Mouse (Mus musculus): ENCODE measurements around the gene Vezt. TPM values are rescaled to one million over a fixed set of nuclear protein-coding genes. Genes with fewer than 3 reads are reported as not detected.

Vezt gene
- total RNA-seq, 1 experiment from 2014 or later: 7.4 TPM

DNA sequence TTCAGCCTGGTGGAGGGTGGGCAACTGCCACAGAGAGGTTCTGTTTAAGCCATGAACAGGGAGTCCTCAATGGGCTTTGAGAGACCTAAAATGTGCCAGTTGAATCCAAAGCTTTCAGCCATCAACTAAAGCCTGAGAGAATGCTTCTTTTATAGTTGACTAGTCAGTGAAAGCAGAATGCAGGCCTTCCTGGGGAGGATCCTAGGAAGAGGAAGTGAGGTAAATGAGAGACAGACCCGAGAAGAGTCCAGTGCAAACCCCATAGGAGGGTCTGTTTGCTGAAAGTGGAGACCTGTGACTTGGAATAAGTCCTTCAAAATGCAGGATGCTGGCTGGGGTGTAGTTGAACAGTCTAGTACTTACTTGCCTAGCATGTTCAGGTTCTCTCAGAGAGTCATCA is 11.4 kb upstream of the Vezt start:
- ATAC-seq (replicated peaks in 1 of 2; ENCODE audit: insufficient read depth in 1 of 2, low FRiP score in 2 of 2, low TSS enrichment in 1 of 2, low read depth in 1 of 2, poor library complexity in 2 of 2, severe bottlenecking in 2 of 2): no peak

DNA sequence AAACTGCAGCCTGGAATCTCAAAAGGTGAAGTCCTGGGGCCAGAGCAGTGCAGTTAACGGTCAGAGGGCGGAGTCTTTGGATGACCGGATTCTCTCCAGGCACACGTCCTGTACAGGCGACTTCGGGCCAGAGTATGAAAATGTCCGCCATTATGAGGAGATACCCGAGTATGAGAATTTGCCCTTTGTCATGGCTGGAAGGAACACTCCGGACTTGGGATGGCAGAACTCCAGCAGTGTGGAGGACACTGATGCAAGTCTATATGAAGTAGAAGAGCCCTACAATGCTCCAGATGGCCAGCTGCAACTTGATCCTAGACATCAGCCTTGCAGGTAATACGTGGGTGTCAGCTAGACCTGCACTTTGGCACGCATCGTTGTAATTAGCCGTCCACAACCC is 9.7 kb upstream of the Vezt start:
- no peak for ATAC-seq (replicated peaks in 1 of 2; ENCODE audit: insufficient read depth in 1 of 2, low FRiP score in 2 of 2, low TSS enrichment in 1 of 2, low read depth in 1 of 2, poor library complexity in 2 of 2, severe bottlenecking in 2 of 2)

DNA sequence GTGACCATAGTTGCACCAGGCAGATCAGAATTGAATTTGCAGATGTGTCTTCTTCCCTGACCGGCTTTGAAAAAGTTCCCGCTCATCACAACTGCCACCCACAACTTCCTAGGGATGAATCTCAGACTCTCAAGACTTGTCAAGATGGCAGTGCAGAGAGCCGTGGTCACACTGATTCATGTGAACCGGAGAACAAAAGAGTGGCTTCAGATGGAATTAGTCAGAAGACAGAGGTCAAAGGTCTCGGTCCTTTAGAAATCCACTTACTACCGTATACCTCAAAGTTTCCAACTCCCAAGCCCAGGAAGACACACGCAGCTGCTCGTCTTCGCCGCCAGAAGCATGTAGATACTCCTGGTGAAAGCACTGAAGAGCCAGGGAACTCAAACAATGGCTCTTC is 8.3 kb upstream of the Vezt start:
- no peak for ATAC-seq (replicated peaks in 1 of 2; ENCODE audit: insufficient read depth in 1 of 2, low FRiP score in 2 of 2, low TSS enrichment in 1 of 2, low read depth in 1 of 2, poor library complexity in 2 of 2, severe bottlenecking in 2 of 2)

DNA sequence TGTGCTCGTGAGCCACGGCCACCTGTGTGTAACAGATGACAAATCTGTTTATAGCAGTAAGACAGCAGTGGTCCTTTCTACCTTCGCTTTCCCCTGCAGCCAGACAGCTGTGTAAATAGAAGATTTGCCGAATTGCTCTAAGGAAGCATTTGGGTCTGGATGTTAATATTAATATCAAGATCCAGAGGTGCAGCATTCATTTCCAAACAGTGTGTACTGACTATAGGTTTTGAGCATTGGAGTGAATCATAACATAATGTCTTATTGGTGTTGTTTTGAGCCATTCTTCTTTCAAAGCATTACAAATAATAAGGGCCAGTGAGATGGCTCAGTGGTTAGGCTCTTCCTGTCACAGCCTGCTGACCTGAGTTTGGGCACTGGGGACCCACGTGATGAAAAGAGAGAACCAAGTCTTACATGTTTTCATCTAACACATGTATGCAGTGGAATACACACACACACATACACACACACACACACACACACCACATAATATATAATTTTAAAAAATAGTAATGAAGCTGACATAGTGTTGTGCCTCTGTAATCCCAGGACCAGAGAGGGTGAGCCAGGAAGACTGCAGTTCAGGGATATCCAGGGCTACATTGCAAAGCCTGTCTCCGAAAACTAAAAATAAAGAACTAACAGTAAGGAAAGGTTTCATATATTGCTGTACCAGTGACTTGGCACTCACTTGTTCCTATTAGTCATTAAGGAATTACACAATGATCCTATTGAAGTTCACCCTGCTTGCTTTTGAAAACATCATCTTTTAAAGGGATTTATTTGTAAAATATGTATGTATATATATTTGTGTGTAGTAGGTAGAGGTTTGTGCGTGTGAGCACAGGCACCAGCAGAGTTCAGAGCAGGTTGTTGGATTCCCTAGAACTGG is 3.0 kb upstream of the Vezt start:
- ATAC-seq (replicated peaks in 1 of 2; ENCODE audit: insufficient read depth in 1 of 2, low FRiP score in 2 of 2, low TSS enrichment in 1 of 2, low read depth in 1 of 2, poor library complexity in 2 of 2, severe bottlenecking in 2 of 2): no peak

GRCm38 (mm10) chr10:94037596-94037995 is 2.0 kb upstream of the Vezt start:
- ATAC-seq (replicated peaks in 1 of 2; ENCODE audit: insufficient read depth in 1 of 2, low FRiP score in 2 of 2, low TSS enrichment in 1 of 2, low read depth in 1 of 2, poor library complexity in 2 of 2, severe bottlenecking in 2 of 2): no peak

DNA sequence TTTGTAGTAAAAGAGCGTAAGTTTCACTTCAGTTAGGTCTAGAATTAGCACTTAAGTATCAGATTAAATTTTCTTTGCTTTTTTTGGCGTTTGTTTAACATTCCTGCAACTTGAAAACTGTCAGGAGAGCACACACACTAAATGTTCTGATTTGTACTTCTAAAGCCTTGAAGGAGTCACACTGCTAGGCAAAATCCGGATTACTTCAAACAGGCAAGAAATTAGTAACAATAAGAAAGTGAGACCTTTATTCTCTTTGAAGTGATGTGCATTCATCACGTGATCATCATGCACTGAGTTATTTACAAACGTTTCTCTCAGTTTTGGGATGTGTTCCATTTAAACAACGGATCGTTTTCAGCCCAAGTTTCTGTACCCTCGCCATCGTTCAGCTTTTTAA is 1.6 kb upstream of the Vezt start:
- no peak for ATAC-seq (replicated peaks in 1 of 2; ENCODE audit: insufficient read depth in 1 of 2, low FRiP score in 2 of 2, low TSS enrichment in 1 of 2, low read depth in 1 of 2, poor library complexity in 2 of 2, severe bottlenecking in 2 of 2)

DNA sequence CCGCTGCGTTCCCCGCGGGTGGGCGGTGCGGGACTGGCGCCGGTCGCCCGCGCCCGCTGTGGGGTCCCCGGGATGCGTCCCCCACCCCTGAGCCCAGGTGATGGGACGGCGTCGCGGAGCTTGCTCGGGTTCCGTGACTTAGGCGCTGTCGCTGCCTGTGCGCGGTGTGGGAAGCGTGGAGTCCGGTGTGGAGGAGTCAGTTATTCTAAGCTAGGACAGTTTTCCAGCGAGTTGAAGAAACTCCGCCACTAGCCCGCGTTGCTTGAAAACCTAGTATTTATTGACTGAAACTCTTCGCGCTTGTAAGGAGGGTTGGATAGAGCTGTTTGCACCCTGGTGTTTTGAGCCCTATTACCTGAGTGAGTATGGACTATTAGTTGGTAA is 750 bp upstream of the Vezt start:
- ATAC-seq (replicated peaks in 1 of 2; ENCODE audit: insufficient read depth in 1 of 2, low FRiP score in 2 of 2, low TSS enrichment in 1 of 2, low read depth in 1 of 2, poor library complexity in 2 of 2, severe bottlenecking in 2 of 2): no peak

- ATAC-seq (replicated peaks in 1 of 2; ENCODE audit: insufficient read depth in 1 of 2, low FRiP score in 2 of 2, low TSS enrichment in 1 of 2, low read depth in 1 of 2, poor library complexity in 2 of 2, severe bottlenecking in 2 of 2): peak; percentile 48 to 56
These were observed 550 bp downstream of the Vezt start for GRCm38 (mm10) chr10:94034876-94035657.

GRCm38 (mm10) chr10:94031164-94031563 is 4.5 kb downstream of the Vezt start:
- no peak for ATAC-seq (replicated peaks in 1 of 2; ENCODE audit: insufficient read depth in 1 of 2, low FRiP score in 2 of 2, low TSS enrichment in 1 of 2, low read depth in 1 of 2, poor library complexity in 2 of 2, severe bottlenecking in 2 of 2)

DNA sequence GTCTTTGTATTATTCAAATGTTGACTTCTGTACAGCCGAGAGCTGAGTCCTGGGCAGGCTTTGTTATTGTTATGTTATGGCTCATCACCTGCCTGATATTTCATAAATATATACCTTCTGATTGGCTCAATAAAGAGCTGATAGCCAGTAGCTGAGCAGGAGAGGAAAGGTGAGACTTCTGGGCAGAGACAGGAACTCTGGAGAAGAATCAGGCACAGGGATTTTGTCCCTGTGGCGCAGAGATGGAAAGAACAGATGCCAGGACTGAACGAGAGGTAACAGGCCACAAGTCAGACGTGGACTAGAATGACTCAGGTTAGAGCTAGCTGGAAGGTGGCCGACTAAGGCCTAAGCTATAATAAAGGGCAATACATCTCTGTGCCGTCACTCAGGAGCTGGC is 7.1 kb downstream of the Vezt start:
- ATAC-seq (replicated peaks in 1 of 2; ENCODE audit: insufficient read depth in 1 of 2, low FRiP score in 2 of 2, low TSS enrichment in 1 of 2, low read depth in 1 of 2, poor library complexity in 2 of 2, severe bottlenecking in 2 of 2): no peak

- ATAC-seq (replicated peaks in 1 of 2; ENCODE audit: insufficient read depth in 1 of 2, low FRiP score in 2 of 2, low TSS enrichment in 1 of 2, low read depth in 1 of 2, poor library complexity in 2 of 2, severe bottlenecking in 2 of 2): no peak
These were observed 10.5 kb downstream of the Vezt start for GRCm38 (mm10) chr10:94025079-94025478.

DNA sequence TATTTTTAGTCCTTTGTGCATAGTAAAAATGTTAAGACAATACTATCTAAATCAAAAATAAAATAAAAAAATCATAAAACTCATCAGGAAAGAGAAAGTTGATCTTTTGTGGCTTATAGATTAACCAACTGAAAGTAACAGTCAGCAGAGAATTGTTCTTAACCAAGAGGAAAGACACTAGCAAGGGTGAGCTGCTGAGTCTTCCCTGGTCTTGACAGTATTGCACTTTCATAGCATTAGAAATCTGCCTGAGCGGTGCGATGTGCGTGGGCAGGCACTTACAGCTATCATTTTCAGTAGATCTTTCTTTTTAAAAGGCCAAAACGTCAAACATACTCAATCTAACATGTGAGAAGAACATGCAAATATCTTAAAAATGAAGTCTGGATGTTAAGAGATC is 14.6 kb downstream of the Vezt start:
- ATAC-seq (replicated peaks in 1 of 2; ENCODE audit: insufficient read depth in 1 of 2, low FRiP score in 2 of 2, low TSS enrichment in 1 of 2, low read depth in 1 of 2, poor library complexity in 2 of 2, severe bottlenecking in 2 of 2): no peak

- ATAC-seq (replicated peaks in 1 of 2; ENCODE audit: insufficient read depth in 1 of 2, low FRiP score in 2 of 2, low TSS enrichment in 1 of 2, low read depth in 1 of 2, poor library complexity in 2 of 2, severe bottlenecking in 2 of 2): peak in 1 of 2 experiments; percentile 21; a peak in 1 of 4 replicates
These were observed 15.0 kb downstream of the Vezt start for GRCm38 (mm10) chr10:94020587-94020986.

DNA sequence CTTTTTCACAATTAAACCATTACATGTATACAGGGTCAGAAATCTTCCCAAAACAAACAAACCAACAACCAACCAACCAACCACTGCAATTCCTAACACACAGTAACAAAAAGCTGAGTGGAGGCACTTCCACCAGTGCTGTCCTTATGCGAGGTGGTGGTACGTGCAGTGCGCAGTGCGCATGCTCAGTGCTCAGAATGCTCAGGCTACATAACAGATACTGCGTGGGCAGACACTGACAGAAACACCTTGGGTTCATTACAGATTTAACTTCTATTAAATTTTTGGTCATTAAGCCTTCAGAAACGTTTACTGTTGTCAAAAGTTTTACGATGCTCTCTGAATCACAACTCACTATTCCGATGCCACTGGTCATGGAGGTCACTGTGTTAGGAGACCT is 18.2 kb downstream of the Vezt start:
- no peak for ATAC-seq (replicated peaks in 1 of 2; ENCODE audit: insufficient read depth in 1 of 2, low FRiP score in 2 of 2, low TSS enrichment in 1 of 2, low read depth in 1 of 2, poor library complexity in 2 of 2, severe bottlenecking in 2 of 2)

- ATAC-seq (replicated peaks in 1 of 2; ENCODE audit: insufficient read depth in 1 of 2, low FRiP score in 2 of 2, low TSS enrichment in 1 of 2, low read depth in 1 of 2, poor library complexity in 2 of 2, severe bottlenecking in 2 of 2): peak; percentile 42 to 62; a peak in 2 of 4 replicates
These were observed 21.4 kb downstream of the Vezt start for GRCm38 (mm10) chr10:94014200-94014599.

GRCm38 (mm10) chr10:94013196-94013595 is 22.4 kb downstream of the Vezt start:
- peak in 1 of 2 experiments; percentile 57; a peak in 3 of 4 replicates for ATAC-seq (replicated peaks in 1 of 2; ENCODE audit: insufficient read depth in 1 of 2, low FRiP score in 2 of 2, low TSS enrichment in 1 of 2, low read depth in 1 of 2, poor library complexity in 2 of 2, severe bottlenecking in 2 of 2)

GRCm38 (mm10) chr10:94011024-94011423 is 24.6 kb downstream of the Vezt start:
- no peak for ATAC-seq (replicated peaks in 1 of 2; ENCODE audit: insufficient read depth in 1 of 2, low FRiP score in 2 of 2, low TSS enrichment in 1 of 2, low read depth in 1 of 2, poor library complexity in 2 of 2, severe bottlenecking in 2 of 2)

DNA sequence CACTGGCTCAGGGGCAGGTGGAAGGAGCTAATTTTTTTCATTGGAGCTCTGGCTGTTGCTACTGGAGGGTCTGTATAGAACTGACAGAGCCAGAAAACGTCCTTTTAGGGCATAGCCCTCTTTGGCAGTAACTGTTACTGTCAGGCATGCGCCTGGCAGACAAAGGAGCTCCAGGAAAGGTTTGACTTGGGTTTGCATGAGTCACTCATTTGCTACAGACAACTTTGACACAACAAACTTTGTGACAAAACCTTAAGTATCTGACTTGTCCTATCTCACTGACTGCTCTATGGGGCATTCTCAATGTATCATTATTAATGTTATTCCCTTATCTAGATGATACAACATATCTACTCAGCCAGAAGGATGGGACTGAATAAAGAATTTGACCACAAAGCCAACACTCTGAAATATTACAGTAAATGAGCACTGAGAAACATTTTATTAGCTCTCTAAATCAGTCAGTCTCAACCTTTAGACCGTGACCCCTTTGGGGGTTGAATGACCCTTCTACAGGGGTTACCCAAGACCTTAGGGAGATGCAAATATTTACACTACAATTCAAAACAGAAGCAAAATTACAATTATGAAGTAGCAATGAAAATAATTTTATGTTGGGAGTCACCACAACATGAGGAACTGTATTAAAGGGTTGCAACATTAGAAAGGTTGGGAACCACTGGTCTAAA is 25.5 kb downstream of the Vezt start:
- ATAC-seq (replicated peaks in 1 of 2; ENCODE audit: insufficient read depth in 1 of 2, low FRiP score in 2 of 2, low TSS enrichment in 1 of 2, low read depth in 1 of 2, poor library complexity in 2 of 2, severe bottlenecking in 2 of 2): no peak
